Mouse (Mus musculus) thymus, adult 2 months (tissue): ENCODE measurements at regions not wholly inside any gene's neighbourhood (a gene's known extent, or its start where the extent isn't known, plus 50 kb on each side); places are given as distances from the start of the nearest gene placed in this dataset.

ENCODE experiments used
- CTCF ChIP-seq: fragments of 200-500 bp; IDR thresholded peaks from 2 replicates; pipeline ENCODE4 v1.5.1; 2012; ENCODE audit warnings: mild to moderate bottlenecking, control low read depth, low read length, moderate library complexity, borderline replicate concordance; ENCODE audit not compliant: control insufficient read depth, poor library complexity, insufficient read depth; ENCODE audit errors: extremely low read depth
- POLR2A ChIP-seq: fragments of 200-500 bp; IDR thresholded peaks from 2 replicates; pipeline ENCODE4 v1.6.1; 2012; ENCODE audit warnings: mild to moderate bottlenecking, low read length, control low read depth, moderate library complexity; ENCODE audit not compliant: control insufficient read depth, poor library complexity, insufficient read depth; ENCODE audit errors: extremely low read depth

DNA sequence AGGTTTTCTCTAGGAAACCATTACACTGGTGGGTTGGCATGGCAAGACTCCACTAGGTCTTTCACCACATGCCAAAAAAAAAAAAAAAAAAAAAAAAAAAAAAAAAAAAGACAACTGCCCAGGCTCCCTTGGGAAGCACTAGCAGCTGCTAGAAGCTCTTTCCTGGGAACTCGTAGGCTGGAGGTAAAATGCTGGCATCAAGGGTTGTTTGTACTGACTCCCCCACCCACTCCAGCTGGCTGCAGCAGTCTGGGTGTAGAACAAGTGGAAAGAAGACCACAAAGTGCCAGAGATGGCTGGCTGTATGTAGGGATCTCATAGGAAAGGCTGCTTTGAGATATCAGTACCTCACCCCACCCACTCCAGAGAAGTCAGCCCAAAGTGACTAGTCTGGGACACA is 140.0 kb upstream of the Spats2l start:
- no peak for TF ChIP-seq CTCF
- no peak for TF ChIP-seq POLR2A
